Mouse (Mus musculus) heart, postnatal 36 days (tissue): Measurements from ENCODE around the gene Ccl26. TPM values are rescaled to one million over a fixed set of nuclear protein-coding genes. Genes with fewer than 3 reads are reported as not detected.
"Not testable (repeated sequence)": the region's sequence is repeated elsewhere in the genome, so short reads cannot be mapped to it uniquely, and the experiment has no call there.

Source experiments
- DNase-seq, 2 experiments: peaks; one replicate each; pipeline ENCODE4 v3.0.0; 2021 to 2022
- intact Hi-C: fragments of 180-260 bp; cut with DNase I; formaldehyde crosslinking; loops from one replicate; pipeline ENCODE4 v1.15.1; 2025
- total RNA-seq, 2 experiments: library from RNA; stranded (reverse); gene quantifications; 2 replicates each; pipeline ENCODE4 v1.2.3; 2021

Ccl26 gene
- not detected for total RNA-seq

DNA sequence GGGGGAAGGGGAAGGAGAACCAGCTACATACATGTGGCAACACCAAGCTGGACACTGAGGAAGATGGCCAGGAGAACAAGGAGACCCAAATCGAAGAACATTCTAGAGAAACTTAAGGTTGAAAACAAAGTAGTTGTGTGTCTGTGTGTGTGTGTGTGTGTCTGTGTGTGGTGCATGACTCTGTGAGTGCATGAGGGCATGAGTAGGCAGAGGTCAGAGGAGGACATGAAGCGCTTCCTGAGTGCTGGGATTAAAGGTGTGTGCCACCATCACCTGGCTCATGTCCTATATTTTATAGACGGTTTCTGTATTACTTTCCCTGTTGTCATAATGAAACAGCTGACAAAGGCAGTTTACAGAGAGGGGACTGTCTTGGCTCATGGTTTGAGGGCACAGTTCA lies at the start of gene Ccl26:
Gene Ccl26 (minus strand): TSS at position 101 of the 400 bp plus-strand sequence.
- intact Hi-C loops = no loop called here
- DNase-seq = no peak

DNA sequence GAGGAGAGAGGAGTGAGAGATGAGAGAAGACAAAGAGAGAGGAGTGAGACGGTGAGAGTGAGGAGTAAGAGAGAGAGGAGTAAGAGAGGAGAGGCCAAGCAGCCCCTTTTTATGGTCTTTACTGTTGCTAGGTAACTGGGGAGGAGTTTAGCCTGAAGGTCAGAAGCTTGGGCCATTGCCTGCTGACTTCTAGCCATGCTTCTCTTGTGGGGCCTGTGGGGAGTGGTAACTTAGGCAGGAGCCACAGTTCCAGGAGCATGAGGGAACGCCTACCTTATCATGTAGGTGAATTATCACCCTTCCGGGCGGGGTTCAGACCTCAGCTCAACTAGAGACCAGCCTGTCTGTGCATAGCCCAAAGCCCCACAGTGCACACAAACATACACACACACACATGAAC lies 46.4 kb upstream of the Ccl26 start:
- intact Hi-C loops = no loop called here

DNA sequence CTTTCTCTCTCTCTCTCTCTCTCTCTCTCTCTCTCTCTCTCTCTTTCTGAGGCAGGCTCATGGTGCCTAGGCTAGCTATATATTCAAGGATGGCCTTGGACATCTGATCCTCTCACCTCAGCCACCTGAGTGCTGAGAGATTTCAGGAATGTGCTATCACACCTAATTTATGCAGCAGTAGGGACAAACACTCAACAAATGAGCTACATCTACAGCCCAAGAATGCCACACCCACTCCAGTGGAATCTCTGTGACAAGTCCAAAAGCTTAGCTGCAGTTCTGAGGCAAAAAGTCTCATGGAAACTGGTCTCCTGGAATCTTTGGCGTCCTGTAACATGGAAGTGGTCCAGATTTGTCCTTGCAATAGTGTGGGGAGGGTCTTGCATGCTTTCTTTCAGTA lies 44.2 kb upstream of the Ccl26 start:
- no peak for DNase-seq
- intact Hi-C loops = no loop called here

More for the DNA sequence above, 46.4 kb upstream of the Ccl26 start:
- DNase-seq = no peak

DNA sequence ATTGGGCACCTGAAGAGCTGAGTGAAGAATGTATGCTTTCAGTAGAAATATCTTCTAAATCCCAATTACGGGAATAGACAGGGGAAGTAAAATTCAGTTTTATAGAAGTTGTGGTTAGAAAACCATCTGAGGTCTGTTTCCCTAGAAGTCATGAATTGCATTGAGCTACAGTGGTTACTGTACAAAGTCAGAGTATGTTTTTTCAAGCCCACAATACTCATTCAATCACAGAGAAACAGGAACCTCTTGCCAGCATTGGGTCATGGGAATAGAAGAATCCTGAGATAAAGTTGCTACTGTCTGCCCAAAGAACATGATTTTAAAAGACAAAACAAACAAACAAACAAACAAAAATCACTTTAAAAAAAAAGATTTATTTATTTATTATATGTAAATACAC lies 43.3 kb upstream of the Ccl26 start:
- intact Hi-C loops = not testable (repeated sequence)

DNA sequence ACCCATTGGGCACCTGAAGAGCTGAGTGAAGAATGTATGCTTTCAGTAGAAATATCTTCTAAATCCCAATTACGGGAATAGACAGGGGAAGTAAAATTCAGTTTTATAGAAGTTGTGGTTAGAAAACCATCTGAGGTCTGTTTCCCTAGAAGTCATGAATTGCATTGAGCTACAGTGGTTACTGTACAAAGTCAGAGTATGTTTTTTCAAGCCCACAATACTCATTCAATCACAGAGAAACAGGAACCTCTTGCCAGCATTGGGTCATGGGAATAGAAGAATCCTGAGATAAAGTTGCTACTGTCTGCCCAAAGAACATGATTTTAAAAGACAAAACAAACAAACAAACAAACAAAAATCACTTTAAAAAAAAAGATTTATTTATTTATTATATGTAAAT lies 41.3 kb upstream of the Ccl26 start:
- DNase-seq, intact Hi-C loops: not testable (repeated sequence)

More for the DNA sequence above, 43.3 kb upstream of the Ccl26 start:
- not testable (repeated sequence) for DNase-seq

DNA sequence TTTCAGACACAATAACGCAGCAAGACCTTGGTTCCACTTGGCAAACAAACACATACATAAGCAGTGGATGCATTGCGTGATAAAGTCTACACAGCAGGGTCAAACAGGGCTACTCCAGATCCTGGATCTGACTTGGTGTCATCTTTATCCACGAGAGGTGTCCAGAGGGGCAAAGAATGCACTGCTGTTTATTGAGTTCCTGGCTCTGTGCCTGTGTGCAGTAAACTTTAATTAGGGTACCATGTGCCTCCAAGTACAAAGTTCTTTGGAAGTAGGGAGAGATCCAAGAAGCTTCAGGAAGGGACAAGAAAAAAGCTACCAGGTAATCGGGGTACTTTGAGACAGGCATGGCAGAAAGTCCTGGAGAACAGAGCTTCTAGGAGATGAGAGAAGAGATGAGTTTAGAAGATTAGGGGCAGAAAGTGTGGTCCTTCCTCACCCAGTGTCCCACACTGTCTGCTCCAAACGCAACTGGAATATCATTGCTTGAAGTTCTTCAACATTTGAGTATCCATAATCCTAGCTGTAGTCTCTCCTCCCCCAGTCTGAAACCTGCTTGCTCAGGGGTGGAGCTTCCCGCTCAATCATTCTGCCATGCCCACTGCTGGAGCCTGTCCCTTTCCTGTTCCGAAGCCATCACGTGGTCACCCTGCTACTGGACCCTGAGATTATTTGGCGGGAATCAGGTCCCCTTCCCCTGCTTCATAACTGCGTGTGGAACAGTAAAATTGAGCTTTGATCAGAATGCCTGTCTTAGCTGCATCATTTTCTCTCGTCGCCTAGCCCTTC lies 26.8 kb upstream of the Ccl26 start:
- intact Hi-C loops = no loop called here
- DNase-seq = no peak

DNA sequence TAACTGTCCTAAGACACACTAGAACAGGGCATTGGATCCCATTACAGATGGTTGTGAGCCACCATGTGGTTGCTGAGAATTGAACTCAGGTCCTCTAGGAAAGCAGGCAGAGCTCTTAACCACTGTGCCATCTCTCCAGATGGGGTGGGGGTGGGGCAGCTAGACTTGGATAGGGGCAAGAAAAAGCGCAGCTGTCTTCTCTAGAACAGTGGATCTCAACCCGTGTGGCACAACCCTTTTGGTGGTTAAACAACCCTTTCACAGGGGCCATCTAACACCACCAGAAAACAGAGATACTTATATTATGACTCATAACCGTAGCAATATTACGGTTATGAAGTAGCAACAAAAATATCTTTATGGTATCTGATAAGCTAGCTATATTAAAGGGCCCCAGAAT lies 24.4 kb upstream of the Ccl26 start:
- no peak for DNase-seq

DNA sequence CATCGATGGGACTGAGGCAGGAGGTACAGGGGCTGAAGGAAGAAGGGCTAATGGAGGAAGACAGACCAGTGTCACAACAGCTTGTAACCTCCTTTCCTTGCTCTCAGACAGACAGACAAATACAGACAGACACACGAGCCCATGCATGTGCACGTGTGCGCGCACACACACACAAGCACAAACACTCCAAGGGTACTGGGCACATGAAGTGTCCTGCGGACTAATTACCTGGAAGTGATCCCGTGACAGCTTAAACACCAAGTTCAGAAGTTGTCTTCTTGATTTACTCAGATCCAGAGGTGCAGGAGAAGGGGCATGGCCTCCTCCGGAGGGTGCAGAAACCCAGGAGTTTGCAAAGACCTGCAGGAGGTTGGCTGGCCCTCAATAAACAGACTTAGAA lies 22.3 kb upstream of the Ccl26 start:
- intact Hi-C loops = no loop called here
- no peak for DNase-seq

More for the DNA sequence above, 24.4 kb upstream of the Ccl26 start:
- intact Hi-C loops = no loop called here

DNA sequence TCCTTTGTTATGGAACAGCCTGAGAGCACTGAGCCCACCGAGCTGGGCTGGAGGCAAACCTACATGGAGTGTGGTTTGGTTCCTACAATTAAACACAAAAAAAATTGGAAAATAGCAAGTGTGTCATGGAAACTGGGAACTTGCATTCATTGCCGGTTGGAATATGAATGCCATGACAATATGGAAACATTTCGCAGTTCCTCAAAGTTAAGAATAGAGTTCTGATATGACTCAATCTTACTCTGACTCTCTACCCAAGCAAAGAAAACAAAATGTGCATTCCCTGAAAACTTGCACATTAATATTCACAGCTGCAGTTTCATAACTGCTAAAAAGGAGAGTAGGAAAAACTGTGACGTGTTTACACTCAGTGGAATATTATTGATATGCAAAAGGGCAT lies 19.0 kb upstream of the Ccl26 start:
- intact Hi-C loops = no loop called here
- no peak for DNase-seq

DNA sequence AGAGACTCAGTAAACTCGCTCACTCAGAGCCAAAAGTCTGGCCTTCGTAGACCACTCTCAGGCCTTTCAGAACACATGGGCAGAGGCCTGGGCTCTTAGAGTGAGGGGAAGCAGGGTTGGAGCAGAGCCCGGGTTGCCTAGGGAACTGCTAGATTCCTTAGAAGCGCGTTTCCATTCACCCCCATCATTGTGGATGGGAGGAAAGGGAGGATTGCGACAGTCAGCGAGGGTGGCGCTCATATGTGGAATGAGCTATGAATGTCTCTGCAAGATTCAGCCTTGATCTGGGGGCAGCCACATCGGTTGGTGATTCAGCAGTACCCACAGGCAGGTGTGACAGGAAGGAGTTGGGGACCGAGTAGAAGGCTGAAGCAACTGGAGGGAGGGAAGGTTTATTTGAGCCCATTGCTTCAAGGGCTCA lies 16.0 kb upstream of the Ccl26 start:
- intact Hi-C loops = no loop called here
- DNase-seq = no peak

DNA sequence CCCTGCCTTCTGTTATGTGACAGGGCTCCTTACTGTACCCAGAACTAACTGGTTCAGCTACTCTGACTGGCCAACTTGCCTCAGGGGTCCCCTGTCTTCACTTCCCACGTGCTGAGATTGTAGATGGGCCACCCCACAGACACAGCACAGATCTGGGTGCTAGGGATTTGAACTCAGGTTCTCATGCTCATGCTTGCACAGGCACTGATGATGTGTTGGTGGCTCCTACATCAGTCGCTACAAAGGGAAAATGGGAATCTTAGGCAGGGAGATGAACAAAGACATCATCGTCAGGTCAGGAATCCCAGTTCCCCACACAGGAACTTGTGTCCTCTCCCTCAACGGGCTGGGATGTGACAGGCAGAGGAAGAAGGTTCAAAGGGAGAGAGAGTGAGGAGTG lies 12.7 kb upstream of the Ccl26 start:
- DNase-seq = no peak
- intact Hi-C loops = no loop called here

DNA sequence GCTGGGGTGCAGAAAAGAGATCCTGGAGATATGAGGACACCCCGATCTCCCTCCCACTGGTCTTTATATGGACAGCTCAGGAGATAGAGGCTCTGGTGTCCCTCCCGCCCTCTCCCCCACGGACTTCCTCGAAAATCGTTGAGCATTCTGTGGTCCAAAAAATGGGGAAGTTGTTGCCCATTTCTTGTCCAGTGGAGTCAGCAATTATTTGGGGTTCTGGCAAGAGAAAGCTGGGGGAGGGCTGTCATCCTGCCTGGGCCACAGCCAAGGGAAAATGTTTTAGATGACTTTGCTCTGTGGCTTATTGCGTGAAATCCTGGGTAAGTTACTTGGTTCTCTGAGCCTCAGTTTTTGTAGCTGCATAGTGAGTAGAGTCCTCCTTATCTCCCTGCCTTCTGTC lies 9.6 kb upstream of the Ccl26 start, which contains the start of gene Ccl24:
Gene Ccl24 (minus strand): TSS at position 44 of the 400 bp plus-strand sequence.
- peak in 1 of 2 experiments; percentile 17 for DNase-seq
- intact Hi-C loops = no loop called here

DNA sequence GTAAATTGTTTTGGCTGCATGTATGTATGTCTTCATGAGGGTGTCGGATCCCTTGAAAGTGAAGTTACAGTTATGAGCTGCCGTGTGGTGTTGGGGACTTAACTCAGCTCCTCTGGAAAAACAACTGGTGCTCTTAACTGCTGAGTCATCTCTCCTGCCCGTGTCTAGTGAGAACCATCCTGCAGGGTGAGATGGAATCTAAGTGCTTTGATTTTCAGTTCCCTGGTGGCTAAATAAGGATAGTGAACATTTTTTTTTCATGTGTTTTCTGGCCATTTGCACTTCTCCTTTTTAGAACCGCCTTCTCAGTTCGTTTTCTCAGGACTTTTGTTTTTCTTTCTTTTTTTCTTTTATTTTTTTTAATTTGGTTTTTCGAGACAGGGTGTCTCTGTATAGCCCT lies 5.3 kb upstream of the Ccl26 start:
- no peak for DNase-seq
- intact Hi-C loops = no loop called here

DNA sequence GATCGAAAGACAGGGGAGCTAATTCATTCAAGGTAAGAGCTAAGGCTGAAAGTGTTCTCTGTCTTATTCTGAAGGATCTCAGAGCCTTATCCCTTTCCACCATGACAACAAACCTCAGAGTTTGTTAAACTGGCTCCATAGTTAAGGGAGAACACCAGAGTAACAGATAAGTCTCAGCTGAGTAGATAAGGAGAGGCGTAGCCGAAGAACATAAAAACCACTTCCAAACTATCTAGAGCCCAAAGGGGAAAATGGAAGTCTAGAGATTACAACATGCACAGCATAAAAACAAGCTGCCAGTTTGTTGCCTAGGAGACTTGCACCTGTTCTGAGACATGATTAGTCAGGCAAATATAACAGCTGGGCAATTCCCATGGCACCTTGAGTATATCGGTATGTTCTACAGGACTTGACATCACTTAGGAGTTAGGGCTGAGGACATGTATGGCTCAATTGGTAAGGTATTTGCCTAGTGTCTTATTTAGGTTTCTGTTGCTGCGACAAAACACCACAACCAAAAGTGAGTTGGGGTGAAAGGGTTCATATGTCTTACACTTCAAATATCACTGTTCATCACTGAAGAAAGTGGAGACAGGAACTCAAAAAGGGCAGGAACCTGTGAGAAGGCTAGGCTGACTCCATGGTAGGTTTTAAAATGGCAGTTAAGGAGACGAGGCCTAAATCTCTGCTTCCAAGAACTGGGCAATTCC lies 4.3 kb upstream of the Ccl26 start:
- intact Hi-C loops = no loop called here
- DNase-seq = no peak

DNA sequence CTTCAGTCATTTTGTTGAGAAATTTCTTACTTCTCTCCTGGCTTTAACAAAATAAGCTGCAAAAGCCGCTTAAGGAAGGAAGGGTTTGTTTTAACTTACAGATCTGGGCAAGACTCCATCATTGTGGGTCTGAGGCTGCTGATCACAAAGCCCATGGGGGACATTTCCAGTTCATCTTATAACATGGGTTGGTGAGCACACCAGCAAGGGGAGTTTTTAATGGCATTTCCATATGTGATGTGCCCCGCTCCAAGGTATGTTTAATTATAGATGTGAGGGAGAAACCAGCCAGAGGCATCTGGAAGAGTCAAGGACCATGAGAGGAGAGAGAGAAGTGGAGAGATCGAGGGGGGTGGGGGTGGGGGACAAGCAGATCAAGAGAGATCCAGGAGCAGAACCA lies 5.7 kb downstream of the Ccl26 start:
- intact Hi-C loops = no loop called here
- no peak for DNase-seq

DNA sequence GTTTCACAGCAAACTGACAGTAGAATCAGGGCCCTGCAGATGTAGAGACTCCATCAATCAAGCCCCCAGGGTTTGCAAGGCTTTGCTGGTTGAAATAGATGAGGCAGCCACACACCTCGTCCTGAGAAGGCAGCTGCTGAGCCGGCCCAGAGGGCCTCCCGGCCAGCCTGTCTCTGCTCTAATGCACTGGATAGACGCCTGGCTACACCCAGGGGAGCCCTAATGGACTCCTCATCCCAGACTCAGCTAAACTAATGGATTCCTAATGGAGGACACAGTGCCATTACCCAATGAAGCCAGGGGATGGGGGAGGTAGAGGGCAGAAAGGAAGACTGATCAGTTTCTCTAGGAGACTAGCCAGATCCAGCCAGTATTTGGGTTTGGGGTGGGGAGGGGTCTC lies 6.3 kb downstream of the Ccl26 start:
- no peak for DNase-seq
- intact Hi-C loops = no loop called here

DNA sequence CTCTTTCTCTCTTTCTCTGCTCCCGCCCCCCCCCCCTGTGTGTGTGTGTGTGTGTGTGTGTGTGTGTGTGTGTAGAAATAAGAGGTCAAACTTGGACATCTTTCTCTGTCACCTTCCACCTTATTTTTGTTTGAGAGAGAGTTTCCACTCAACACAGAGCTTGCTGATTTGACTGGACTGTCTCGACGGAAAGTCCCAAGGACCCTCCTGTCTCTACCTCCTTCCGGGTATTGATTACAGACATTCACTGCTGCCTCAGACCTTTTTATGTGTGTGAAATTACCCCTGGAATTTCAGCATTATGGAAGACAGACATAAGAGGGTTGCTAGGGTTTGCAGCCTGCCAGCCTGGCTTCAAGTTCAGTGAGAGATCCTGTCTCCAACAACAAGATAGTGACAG lies 7.1 kb downstream of the Ccl26 start:
- no peak for DNase-seq
- intact Hi-C loops = no loop called here

DNA sequence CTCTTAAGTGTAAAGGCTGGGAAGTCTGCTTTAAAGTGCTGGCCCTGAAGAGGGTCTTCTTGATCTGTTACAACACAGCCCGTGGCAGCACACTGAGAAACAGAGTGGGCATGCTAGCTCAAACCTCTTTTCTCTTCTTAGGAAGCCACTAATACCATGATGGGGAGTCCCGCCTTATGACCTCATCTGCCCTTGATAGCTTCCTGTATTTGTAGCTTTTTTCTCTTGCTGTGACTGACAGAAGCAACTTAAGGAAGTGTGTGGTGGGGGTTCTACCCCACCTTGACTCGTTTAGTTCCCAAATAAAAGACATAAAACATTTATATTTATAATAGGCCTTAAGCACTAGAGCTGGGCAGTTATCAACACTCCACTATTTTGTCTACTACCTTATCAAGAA lies 11.8 kb downstream of the Ccl26 start:
- intact Hi-C loops = no loop called here
- no peak for DNase-seq

DNA sequence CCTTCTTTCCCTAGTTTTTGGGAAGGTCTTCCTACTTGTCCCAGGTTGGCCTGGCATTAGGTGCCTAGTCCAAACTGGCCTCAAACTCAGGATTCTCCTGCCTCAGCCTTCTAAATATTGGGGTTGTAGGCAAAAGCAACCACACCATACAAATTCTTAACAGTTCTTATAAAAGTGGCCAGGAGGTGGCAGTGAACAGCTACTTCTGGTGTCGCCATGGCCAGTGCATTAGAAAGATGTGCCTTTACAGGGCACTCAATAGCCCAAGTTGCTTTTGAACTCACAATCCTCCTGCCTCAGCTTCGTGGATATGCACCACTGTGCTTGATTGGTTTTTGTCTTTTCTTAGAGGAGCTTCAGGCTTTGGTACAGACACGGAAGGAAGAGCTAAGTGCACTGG lies 12.5 kb downstream of the Ccl26 start:
- intact Hi-C loops = no loop called here
- no peak for DNase-seq

DNA sequence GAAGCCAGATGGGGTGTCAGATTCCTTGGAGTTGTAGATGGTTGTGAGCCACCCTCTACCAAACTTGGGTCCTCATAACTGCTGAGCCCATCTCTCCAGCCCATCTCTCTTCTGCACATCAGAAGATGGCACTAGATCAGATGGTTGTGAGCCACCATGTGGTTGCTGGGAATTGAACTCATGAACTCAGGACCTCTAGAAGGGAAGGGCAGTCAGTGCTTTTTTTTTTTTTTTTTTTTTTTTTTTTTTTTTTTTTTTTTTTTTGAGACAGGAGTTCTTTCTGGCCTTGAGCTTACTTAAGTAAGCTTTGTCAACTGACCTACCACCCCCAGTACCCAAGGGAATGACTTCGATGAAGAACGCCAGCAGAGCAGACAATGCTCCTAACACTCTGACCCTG lies 15.4 kb downstream of the Ccl26 start:
- intact Hi-C loops = loop anchor here (5.0 kb wide), 2 partner anchors 36 to 214 kb away; no protein-coding TSS in a partner anchor

DNA sequence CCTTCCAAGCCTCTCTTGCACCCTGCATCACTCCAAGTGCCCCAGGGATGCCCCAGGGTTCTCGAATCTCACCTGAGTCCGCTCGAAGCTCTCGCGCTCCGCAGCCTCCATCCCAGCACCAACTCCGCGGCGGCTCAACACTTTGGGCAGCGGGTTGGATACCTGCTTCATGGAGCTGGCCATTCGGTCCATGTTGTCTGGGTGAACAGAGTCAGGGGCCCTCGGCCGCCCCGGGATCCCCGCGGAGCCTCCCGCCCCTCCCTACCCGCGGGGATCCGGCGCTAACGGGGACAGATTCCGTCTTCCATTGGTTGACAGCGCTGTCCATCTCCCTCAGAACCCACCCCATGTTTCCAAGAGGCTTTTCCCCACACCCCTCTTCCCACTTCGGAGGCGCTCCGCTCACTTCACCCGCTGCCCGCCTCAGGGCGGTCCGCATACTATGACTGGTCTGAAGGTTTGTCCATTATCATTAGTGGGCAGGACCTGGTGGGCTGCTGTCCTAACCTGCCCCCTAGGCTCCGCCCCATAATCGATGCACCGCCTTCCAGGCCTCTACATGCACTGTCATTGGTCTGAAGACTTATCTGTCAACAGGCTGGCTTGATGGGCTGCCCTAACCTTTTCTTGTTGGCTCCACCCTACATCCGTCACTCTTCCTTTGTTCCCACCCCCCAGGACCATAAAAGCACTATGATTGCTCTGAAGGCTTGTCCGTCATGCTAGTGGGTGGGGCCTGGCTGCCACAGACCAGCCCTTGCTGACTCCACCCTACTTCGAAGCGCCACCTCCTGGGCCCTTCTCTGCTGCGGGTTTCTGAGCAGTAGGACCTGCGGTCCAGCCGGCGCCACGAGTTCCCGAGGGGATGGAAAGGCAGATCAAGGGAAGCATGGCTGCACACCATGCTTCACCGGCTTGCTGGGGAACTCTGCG lies 18.2 kb downstream of the Ccl26 start, which contains the start of gene Hip1:
Gene Hip1 (minus strand): TSS at position 256 of the 933 bp plus-strand sequence.
- intact Hi-C loops = loop anchor here (2.0 to 5.0 kb wide), 3 partner anchors 20 to 217 kb away; no protein-coding TSS in a partner anchor
- peak; percentile 100 for DNase-seq

More for the DNA sequence above, 15.4 kb downstream of the Ccl26 start:
- DNase-seq = no peak
